Mouse (Mus musculus) forebrain, embryonic 14.5 days (tissue): ENCODE results near the gene Bicdl2. TPM values are rescaled to one million over a fixed set of nuclear protein-coding genes. Genes with fewer than 3 reads are reported as not detected.
A peak's percentile ranks its signal among the peaks of the same experiment; 100 is the strongest.

Experiments used
- ATAC-seq: fragments of 200-750 bp; cut with Nextera tagmentation; 2 replicates; pipeline ENCODE4 v1.8.0; 2017; ENCODE audit warnings: mild to moderate bottlenecking, moderate library complexity
- DNase-seq: peaks from one replicate; pipeline ENCODE4 v3.0.0-alpha.2; 2015; ENCODE audit warnings: low spot score
- H3K27ac ChIP-seq: fragments of 300-500 bp; sonication (generic); 2 replicates; pipeline ENCODE4 v1.5.1; 2014; ENCODE audit warnings: low read depth, mild to moderate bottlenecking, control low read depth, low read length, moderate library complexity
- H3K27me3 ChIP-seq: fragments of 300-500 bp; sonication (generic); replicated peaks from 2 replicates; pipeline ENCODE4 v1.6.1; 2014; ENCODE audit warnings: low read length, control low read depth, mixed read lengths; ENCODE audit not compliant: control insufficient read depth, insufficient read depth
- H3K36me3 ChIP-seq: fragments of 300-500 bp; sonication (generic); 2 replicates; pipeline ENCODE4 v1.6.1; 2014; ENCODE audit warnings: low read length, control low read depth; ENCODE audit not compliant: control insufficient read depth, insufficient read depth
- H3K4me1 ChIP-seq: fragments of 300-500 bp; sonication (generic); 2 replicates; pipeline ENCODE4 v1.6.1; 2014; ENCODE audit warnings: antibody characterized with exemption, low read length, control low read depth; ENCODE audit not compliant: control insufficient read depth, insufficient read depth
- H3K4me2 ChIP-seq: fragments of 300-500 bp; sonication (generic); 2 replicates; pipeline ENCODE4 v1.6.1; 2014; ENCODE audit warnings: mild to moderate bottlenecking, control low read depth, low read length
- H3K4me3 ChIP-seq: fragments of 300-500 bp; sonication (generic); 2 replicates; pipeline ENCODE4 v1.5.1; 2014; ENCODE audit warnings: low read depth, low read length, control low read depth
- H3K9ac ChIP-seq: fragments of 300-500 bp; sonication (generic); 2 replicates; pipeline ENCODE4 v1.6.1; 2014; ENCODE audit warnings: mild to moderate bottlenecking, low read length, control low read depth, moderate library complexity
- H3K9me3 ChIP-seq: fragments of 300-500 bp; sonication (generic); replicated peaks from 2 replicates; pipeline ENCODE4 v1.6.1; 2016; ENCODE audit warnings: low read length, control low read depth, mixed read lengths; ENCODE audit not compliant: control insufficient read depth
- WGBS: fragments of 180-500 bp; shearing (Covaris S2); extraction: QIAGEN DNeasy Blood & Tissue Kit; methylation state at CpG from one replicate; pipeline ENCODE4 v1.1.7; 2014; 5-methylcytosine and 5-hydroxymethylcytosine counted together
- polyA plus RNA-seq: library from polyadenylated mRNA; unstranded; fragments of >200 nt; fragmentation: Nextera tagmentation; extraction: Ambion mirVana; gene quantifications from 2 replicates; pipeline ENCODE4 v1.2.1, GENCODE M21; 2014

Gene Bicdl2
- polyA plus RNA-seq, 1 experiment from 2014 or later: not detected

DNA sequence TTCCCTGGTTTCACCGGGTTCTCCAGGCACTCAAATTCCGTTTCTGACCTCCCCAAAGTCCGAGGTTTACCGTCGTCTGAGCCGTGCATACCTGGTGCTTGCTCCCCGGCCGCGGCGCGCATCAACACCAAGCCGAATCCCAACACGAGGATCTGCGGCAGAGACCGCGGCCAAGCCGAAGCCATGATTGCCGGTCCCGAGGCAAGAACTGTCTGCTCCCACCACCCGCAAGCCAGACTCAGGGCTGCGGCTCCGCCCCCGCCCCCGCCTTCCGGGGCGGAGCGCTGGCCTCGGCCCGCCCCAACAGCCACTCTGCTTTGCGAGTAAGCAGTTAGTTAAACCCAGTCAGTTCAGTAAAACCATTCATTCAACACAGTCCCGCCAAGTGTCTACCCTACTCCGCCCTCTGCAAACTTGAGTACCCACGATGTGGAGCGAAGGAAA, 17.0 kb downstream of the Bicdl2 start, which contains the start of gene Tnfrsf12a:
Tnfrsf12a (minus strand) TSS at position 233 of the 444 bp plus-strand sequence.
- H3K27me3 ChIP-seq: peaks cover 48% of the 10 kb centered on the region
- no peak within 1 kb of the TSS for H3K27ac ChIP-seq
- H3K9ac ChIP-seq: peak within 1 kb of the TSS; percentile 60
- no peaks in the 10 kb centered on the region for H3K9me3 ChIP-seq
- DNase-seq (peak; percentile 86), ATAC-seq (peak; percentile 41)
- H3K4me2 ChIP-seq: peak within 1 kb of the TSS; percentile 93
- peaks cover 19% of the 10 kb centered on the region for H3K4me1 ChIP-seq
- H3K4me3 ChIP-seq: peak within 1 kb of the TSS; percentile 45
- H3K36me3 ChIP-seq: no peaks in the 10 kb centered on the region
- under 1% methylated on average over 34 of the region's 34 CpGs for WGBS

- H3K4me1 ChIP-seq: peaks cover 20% of the 10 kb centered on the region
- no peak for DNase-seq
- no peaks in the 10 kb centered on the region for H3K36me3 ChIP-seq
- peaks cover 56% of the 10 kb centered on the region for H3K27me3 ChIP-seq
- peak within 1 kb of the TSS; percentile 30 for H3K4me2 ChIP-seq
- ATAC-seq: no peak
- 2% methylated on average over 38 of the region's 38 CpGs for WGBS
- no peak within 1 kb of the TSS for H3K27ac ChIP-seq
- H3K9ac ChIP-seq: no peak within 1 kb of the TSS; the same call in 1 of the 2 replicates
- H3K9me3 ChIP-seq: no peaks in the 10 kb centered on the region
- no peak within 1 kb of the TSS for H3K4me3 ChIP-seq
These were observed 19.0 kb downstream of the Bicdl2 start, which contains the start of gene Cldn6 for GRCm38 (mm10) chr17:23679127-23679835. Cldn6 (plus strand) TSS chr17:23679249.

DNA sequence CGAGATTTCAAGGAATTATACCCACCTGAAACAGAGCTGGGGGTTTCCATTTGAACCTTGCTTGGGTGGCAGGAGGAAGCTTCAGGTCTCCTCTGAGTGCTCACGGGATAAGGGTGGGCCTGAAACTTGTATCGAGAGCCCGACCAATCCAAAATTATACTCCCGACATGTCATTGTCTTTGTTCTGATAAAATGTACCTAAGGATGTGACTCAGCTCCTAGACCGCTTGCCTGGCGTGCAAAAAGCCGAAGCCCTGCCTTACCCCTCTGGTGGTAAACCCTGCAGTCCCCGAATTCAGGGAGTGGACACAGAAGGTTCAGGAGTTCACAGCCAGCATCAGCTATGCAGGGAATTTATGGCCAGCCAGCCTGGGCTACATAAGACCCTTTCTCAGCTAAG, 20.0 kb downstream of the Bicdl2 start:
- peaks cover 53% of the 10 kb centered on the region for H3K27me3 ChIP-seq
- H3K9me3 ChIP-seq: no peaks in the 10 kb centered on the region
- no peak overlapping the region for H3K9ac ChIP-seq
- ATAC-seq (no peak), DNase-seq (no peak)
- H3K4me2 ChIP-seq: no peak overlapping the region
- no peak overlapping the region for H3K27ac ChIP-seq
- 77% methylated on average over 9 of the region's 9 CpGs for WGBS
- no peaks in the 10 kb centered on the region for H3K36me3 ChIP-seq
- H3K4me3 ChIP-seq: no peak overlapping the region
- H3K4me1 ChIP-seq: peaks cover 17% of the 10 kb centered on the region

- WGBS: 70% methylated on average over 10 of the region's 10 CpGs
- H3K27ac ChIP-seq: no peak overlapping the region
- no peaks in the 10 kb centered on the region for H3K9me3 ChIP-seq
- H3K4me2 ChIP-seq: no peak overlapping the region
- no peak for DNase-seq
- H3K9ac ChIP-seq: no peak overlapping the region
- ATAC-seq: no peak
- peaks cover 15% of the 10 kb centered on the region for H3K4me1 ChIP-seq
- H3K27me3 ChIP-seq: peaks cover 46% of the 10 kb centered on the region
- no peaks in the 10 kb centered on the region for H3K36me3 ChIP-seq
- H3K4me3 ChIP-seq: no peak overlapping the region
These were observed 20.8 kb downstream of the Bicdl2 start for GRCm38 (mm10) chr17:23681086-23681485.

DNA sequence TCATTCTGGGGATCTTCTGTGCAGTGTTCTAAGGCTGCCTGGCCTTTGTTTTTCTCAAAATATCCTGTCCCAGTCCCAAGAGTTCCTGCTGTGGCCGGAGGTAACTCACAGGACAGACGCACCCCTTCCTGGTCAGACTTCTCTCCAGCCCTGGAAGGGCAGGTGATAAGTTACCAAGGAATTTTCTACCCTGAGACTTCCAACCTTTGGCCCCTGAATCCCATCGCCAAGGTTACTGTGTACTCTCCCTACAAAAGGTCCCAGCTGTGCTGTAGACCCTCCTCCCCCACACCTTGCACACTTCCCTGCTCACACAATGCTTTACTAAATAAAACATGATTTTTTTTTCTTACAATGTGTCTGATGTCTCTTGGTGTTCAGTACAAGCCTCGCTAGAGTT, 21.8 kb downstream of the Bicdl2 start:
- 73% methylated on average over 4 of the region's 4 CpGs for WGBS

GRCm38 (mm10) chr17:23682530-23682929, 22.2 kb downstream of the Bicdl2 start:
- Histone ChIP-seq H3K27me3 (peaks cover 40% of the 10 kb centered on the region), H3K4me3 (no peak overlapping the region), H3K27ac (no peak overlapping the region), H3K36me3 (no peaks in the 10 kb centered on the region), H3K4me1 (peaks cover 7% of the 10 kb centered on the region), H3K9ac (no peak overlapping the region), H3K4me2 (no peak overlapping the region), H3K9me3 (no peaks in the 10 kb centered on the region)
- no peak for DNase-seq
- WGBS: 73% methylated on average over 3 of the region's 3 CpGs
- ATAC-seq: no peak

More for the DNA sequence above, 21.8 kb downstream of the Bicdl2 start:
- Histone ChIP-seq H3K9me3 (no peaks in the 10 kb centered on the region), H3K4me1 (peaks cover 7% of the 10 kb centered on the region), H3K4me3 (no peak overlapping the region), H3K27ac (no peak overlapping the region), H3K9ac (no peak overlapping the region), H3K27me3 (peaks cover 40% of the 10 kb centered on the region), H3K36me3 (no peaks in the 10 kb centered on the region), H3K4me2 (no peak overlapping the region)
- no peak for ATAC-seq
- DNase-seq: no peak

DNA sequence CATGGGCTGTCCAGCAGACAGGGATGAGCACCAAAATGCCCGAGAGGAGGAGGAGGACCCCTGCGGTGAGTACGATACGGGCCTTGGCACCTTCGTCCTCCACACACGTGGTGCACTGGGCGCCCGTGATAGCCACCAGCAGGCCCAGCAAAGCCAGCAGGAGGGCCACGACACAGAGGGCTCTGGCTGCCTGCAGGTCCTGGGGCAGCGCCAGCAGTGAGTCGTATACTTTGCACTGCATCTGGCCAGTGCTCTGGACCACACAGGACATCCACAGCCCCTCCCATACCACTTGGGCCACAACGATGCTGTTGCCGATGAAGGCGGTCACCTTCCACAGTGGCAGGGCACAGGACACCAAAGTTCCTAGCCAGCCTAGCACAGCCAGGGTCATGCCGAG, 22.9 kb downstream of the Bicdl2 start:
- peaks cover 7% of the 10 kb centered on the region for H3K4me1 ChIP-seq
- 35% methylated on average over 15 of the region's 15 CpGs for WGBS
- peak; percentile 34; the same call in 1 of the 2 replicates for ATAC-seq
- H3K27ac ChIP-seq: no peak overlapping the region
- H3K4me2 ChIP-seq: peak overlapping the region; percentile 20; the same call in 1 of the 2 replicates
- H3K4me3 ChIP-seq: no peak overlapping the region
- H3K27me3 ChIP-seq: peaks cover 40% of the 10 kb centered on the region
- DNase-seq: no peak
- H3K9me3 ChIP-seq: no peaks in the 10 kb centered on the region
- no peaks in the 10 kb centered on the region for H3K36me3 ChIP-seq
- H3K9ac ChIP-seq: no peak overlapping the region

DNA sequence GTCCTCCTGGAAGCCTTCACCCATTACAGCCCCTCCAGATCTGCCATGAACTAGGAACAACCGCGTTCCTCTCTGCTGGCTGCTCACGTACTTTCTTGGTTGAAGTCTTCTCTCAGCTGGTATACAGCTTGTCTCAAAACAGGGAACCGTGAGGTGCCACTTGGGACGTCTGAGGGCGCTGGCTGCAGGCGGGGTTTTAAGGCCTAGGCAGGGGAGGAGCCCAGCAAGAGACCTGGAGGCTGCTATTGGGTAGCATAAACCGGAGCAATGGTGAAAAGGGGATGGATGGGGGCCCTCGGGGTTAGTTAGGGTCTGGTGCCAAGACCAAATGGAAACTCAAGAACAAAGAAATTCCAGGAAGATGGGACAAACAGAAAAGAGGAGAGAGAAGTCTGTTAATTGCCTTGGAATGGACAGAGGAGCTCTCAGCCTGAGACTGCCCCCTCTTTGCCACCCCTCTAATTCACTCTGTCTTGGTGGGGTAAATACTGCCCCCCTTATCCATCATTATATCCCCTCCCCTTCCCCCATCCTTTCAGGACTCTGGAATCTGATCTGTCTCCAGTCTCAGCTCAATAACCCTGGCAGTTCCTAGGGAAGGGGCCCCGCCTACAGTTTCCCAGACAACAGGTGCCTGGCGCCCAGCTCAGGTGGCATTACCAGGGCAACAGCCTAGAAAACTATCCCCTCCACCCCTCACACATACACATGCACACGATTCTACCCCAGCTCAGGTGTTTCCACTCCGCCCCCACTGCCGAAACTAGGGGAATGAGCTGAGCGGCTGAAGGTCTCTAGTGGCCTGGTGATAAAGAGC, 23.8 kb downstream of the Bicdl2 start, which contains the start of gene Cldn9:
Cldn9 (minus strand) TSS at position 171 of the 817 bp plus-strand sequence.
- peak; percentile 61; the same call in 1 of the 2 replicates for ATAC-seq
- peak; percentile 23 for DNase-seq
- H3K9ac ChIP-seq: no peak within 1 kb of the TSS
- H3K36me3 ChIP-seq: no peaks in the 10 kb centered on the region
- H3K27me3 ChIP-seq: peaks cover 32% of the 10 kb centered on the region
- H3K4me2 ChIP-seq: peak within 1 kb of the TSS; percentile 20; the same call in 1 of the 2 replicates
- H3K4me3 ChIP-seq: no peak within 1 kb of the TSS
- WGBS: 12% methylated on average over 15 of the region's 15 CpGs
- H3K9me3 ChIP-seq: no peaks in the 10 kb centered on the region
- no peak within 1 kb of the TSS for H3K27ac ChIP-seq
- peaks cover 7% of the 10 kb centered on the region for H3K4me1 ChIP-seq
